Mouse (Mus musculus) 3134 (cell line): Measurements from ENCODE around the gene Rundc3a.

Source experiments
- DNase-seq: peaks from one replicate; pipeline ENCODE4 v3.0.0-alpha.2; 2011; ENCODE audit warnings: low spot score; ENCODE audit not compliant: insufficient read length; ENCODE audit errors: extremely low read depth

Rundc3a gene

DNA sequence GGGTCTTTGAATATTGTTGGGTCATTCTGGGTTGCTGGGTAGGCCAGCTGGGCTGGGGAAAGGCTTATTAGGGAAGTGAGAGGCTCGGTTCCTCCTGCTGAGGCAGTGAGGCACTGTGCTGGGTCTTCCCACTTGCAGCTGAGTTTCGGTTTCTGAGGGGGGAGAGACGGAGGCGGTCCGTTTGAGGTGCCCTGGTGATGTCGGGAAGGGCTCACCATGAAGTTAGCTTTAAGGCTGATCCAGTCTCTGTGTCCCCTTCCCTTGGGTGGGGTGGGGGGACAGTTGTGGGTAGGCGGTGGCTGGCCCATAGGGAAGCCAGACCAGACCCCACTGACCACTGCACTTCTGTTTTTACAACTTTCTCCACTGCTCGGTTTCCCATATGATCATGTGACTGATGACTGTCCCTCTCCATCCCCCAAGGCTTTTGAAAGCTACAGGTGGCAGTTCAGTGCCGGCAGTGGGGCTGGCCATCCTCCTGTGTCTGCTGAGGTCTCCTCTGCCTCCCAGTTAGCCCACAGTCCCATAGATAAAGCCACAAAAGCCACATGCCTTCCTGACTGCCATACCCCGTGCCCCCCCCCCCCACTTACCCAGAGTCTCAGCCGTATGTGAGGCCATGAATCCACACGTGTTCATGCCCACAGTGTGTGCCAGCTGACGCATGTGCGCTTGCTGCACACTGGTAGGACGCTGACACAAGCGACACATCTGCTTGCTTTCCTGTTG, 39.1 kb downstream of the Rundc3a start:
- peak; percentile 83 for DNase-seq

- peak; percentile 81 for DNase-seq
These were observed 39.7 kb downstream of the Rundc3a start for GRCm38 (mm10) chr11:102432896-102433295.

- no peak for DNase-seq
These were observed 40.7 kb downstream of the Rundc3a start for GRCm38 (mm10) chr11:102433866-102434265.

- DNase-seq: peak; percentile 53
These were observed 41.2 kb downstream of the Rundc3a start for GRCm38 (mm10) chr11:102434406-102434805.

DNA sequence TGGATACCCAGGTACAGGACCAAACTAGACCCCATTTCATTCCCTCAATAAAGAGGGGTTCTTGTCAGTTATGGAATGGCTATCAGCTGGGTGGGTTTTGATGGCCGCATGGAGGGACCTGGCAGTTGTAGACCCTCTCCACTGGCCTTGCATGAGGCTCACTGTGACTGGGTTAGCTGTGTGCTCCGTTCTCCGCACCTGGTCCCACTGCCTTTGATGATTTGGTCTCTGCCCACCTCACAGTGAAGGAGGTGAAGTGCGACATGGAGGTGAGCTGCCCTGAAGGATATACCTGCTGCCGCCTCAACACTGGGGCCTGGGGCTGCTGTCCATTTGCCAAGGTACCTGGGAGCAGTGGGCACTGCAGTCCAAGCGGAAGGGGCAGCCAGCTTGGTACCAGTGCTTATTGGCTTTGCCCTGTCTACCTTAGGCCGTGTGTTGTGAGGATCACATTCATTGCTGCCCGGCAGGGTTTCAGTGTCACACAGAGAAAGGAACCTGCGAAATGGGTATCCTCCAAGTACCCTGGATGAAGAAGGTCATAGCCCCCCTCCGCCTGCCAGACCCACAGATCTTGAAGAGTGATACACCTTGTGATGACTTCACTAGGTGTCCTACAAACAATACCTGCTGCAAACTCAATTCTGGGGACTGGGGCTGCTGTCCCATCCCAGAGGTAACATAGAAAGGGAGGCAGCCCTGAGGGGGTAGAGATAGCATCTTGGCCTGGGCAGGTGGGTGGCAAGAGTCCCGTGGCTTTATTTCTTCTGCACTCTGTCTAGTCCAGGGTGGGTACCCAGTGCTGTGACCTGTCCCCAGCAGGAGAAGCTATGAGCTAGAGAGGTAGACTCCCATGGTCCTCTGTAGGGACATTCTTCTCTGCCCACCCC, 41.9 kb downstream of the Rundc3a start:
- DNase-seq: no peak

DNA sequence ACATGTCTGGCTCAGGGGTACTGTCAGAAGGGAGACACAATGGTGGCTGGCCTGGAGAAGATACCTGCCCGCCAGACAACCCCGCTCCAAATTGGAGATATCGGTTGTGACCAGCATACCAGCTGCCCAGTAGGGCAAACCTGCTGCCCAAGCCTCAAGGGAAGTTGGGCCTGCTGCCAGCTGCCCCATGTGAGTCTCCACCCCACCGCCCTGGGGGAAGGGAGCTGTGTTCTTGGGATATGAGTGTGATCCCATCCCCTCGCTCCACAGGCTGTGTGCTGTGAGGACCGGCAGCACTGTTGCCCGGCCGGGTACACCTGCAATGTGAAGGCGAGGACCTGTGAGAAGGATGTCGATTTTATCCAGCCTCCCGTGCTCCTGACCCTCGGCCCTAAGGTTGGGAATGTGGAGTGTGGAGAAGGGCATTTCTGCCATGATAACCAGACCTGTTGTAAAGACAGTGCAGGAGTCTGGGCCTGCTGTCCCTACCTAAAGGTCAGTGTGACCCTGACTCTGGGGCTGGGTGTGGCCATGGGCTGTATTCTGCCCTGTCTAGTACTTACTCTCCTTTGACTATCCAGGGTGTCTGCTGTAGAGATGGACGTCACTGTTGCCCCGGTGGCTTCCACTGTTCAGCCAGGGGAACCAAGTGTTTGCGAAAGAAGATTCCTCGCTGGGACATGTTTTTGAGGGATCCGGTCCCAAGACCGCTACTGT, 42.7 kb downstream of the Rundc3a start:
- DNase-seq: no peak

DNA sequence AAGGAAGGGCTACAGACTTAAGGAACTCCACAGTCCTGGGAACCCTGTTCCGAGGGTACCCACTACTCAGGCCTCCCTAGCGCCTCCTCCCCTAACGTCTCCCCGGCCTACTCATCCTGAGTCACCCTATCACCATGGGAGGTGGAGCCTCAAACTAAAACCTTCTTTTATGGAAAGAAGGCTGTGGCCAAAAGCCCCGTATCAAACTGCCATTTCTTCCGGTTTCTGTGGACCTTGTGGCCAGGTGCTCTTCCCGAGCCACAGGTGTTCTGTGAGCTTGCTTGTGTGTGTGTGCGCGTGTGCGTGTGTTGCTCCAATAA, 43.2 kb downstream of the Rundc3a start:
- DNase-seq: no peak

DNA sequence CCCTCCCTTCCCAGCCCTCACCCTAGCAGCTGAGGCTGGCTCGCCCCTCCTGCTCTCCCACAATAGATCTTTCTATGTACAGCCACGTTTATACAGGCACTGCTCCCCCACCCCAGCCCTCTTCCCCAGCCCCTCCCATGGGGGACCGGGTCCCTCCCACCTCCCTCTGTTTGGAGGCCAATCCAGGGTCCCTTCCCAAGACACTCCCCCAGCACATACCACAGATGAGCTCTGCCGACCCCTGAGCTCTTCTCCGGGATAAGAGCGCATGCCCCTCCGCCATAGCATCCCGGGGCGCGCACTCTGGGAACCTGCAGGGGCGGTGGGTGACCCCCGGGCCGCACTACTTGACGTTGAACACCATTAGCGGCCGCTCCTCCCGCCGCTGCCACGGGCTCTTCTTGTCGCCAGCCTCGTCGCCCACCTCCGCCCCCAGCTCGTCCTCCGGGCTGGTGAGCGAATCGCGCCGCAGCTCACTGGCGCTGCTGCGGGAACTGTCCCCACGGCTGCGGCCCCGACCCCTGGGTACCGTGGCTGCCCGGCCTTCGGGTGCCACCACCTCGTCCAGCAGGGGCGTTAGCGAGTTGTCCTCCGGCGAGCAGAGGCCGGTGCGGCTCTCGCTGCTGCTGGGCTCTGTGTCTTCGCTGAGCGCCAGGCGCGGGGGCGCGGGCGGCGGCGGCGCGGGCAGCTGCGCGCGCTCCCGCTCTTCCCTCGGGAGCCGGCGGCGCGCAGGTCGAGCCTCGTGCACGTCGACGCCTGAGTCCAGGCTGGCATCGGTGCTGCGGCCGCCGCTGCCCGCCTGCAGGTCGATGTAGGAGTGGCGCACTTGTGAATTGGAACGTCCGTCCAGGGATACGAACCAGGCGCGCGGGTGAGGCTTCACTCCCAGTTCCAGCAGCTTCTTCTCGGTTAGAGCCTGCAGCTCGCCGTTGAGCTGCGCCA, 44.2 kb downstream of the Rundc3a start:
- no peak for DNase-seq

GRCm38 (mm10) chr11:102438212-102439092, 45.2 kb downstream of the Rundc3a start:
- DNase-seq: no peak

DNA sequence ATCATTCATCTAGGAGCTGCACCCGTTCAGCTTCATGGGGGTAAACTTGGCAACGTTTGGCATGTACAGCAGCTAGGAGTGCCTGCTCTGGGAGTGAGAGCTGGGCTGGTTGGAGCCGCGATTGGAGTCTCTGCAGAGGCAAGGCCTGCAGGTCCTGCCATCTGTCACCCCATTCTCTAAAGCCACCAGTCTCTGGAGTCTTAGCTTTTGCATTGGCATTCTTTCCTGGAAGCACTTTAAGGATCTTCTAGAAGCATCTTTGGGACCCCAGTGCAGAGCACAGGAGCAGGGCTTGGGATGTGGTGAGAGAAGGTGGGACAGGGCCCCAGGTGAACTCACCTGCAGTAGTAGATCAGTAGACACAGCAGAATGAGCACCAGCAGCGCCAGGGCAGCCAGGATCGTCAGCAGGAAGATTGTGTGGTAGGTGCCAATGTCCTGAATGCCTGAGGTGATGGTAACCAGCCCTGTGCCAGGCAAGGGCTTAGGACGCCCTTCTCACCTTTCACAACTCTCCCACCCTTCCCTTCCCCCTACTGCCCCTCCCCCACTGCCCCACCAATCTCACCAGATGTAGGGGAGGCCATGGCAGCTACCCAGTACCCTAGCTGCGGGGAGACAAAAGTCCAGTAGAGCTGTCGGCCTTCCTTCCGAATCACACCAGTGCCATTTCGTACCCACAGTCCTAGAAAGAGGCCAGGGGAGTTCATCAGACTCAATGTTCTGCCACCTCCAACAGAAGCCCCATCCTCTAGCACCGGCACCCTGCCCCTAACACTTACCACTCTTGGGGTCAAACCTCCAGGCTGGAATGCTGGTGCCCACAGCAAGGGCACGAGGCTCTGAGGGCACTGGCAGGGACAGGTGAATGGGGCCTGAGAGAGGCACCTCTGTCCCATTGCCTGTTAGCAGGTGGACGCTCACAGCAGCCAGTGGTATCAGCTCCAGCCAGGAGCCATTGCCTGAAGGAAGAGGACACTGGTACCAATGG, 46.2 kb downstream of the Rundc3a start:
- DNase-seq: no peak

DNA sequence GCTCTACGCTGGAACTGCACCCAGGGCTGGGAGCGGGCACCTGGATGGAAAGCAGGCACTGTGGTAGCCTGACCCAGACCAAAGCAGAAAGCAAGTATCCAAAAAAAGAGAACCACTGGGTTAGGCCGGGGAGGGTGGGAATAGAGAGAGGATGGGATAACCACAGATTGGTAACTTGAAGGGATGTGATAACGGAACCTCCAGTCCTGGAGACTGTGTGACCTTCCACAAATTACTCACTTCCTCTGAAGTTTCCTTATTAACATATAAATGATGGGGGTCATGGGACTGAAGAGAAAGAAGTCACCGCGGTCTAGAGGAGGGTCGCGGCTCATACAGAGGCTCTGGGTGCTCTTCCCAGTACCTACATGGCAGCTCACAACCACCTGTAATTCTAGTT, 47.1 kb downstream of the Rundc3a start:
- DNase-seq: no peak

DNA sequence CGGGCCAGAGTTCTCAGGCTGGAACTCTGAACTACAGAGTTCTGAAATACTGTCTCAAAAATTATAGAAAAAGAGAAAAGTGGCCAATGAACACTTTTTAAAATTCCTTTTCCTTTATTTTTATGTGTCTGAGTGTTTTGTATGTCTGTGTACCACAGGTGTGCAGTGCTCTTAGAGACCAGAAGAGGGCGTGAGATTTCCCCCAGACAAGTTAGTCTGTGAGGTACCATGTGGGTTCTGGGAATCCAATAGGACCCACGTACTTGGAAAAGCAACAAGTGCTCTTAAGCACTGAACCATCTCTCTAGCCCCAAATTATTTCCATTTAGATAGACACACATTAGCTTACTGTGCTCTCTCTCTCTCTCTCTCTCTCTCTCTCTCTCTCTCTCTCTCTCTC, 48.2 kb downstream of the Rundc3a start:
- DNase-seq: no peak

GRCm38 (mm10) chr11:102442089-102442488, 48.9 kb downstream of the Rundc3a start:
- no peak for DNase-seq

- DNase-seq: no peak
These were observed 50.5 kb downstream of the Rundc3a start for GRCm38 (mm10) chr11:102443740-102444139.

- no peak for DNase-seq
These were observed 51.1 kb downstream of the Rundc3a start for GRCm38 (mm10) chr11:102444321-102444720.

GRCm38 (mm10) chr11:102444781-102445180, 51.6 kb downstream of the Rundc3a start:
- no peak for DNase-seq

GRCm38 (mm10) chr11:102445264-102445890, 52.2 kb downstream of the Rundc3a start:
- DNase-seq: no peak

DNA sequence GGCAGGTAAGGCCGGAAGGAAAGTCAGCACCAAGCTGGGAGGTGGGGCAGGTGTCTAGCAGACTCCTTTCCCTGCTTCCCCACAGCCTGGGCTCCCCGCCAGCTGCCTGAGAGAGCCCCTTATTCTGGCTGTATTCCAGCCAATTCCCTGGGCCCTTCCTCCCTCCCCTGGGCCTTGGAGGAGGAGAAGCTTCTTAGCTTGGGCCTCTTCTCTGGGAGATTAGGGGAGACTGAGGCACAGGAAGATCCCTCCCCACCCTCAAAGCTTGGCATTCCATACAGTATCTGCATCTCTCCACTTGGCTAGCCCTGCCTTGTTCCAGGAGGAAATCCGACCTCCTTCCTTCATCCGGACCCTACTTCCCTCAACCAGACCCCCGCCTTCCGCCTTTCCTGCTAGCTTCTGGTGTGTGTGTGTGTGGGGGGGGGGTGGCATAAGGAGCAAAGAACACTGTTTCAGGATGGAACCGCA, 52.7 kb downstream of the Rundc3a start:
- no peak for DNase-seq
